Mouse (Mus musculus): Measurements from ENCODE around the gene Prrc2a. TPM values are rescaled to one million over a fixed set of nuclear protein-coding genes. Genes with fewer than 3 reads are reported as not detected.

The Prrc2a gene
- polyA plus RNA-seq, 1 experiment = 352 TPM

GRCm38 (mm10) chr17:35156461-35157200, 8.1 kb downstream of the Prrc2a start:
- no peaks in the 10 kb centered on the region for H3K27me3 ChIP-seq (ENCODE audit: control insufficient read depth, insufficient read depth, low read length)
- H3K27ac ChIP-seq (ENCODE audit: insufficient read depth, low read depth, low read length) = no peak overlapping the region
- TF ChIP-seq CTCF (IDR thresholded peaks at IDR 0.05; ENCODE audit: extremely low read depth, insufficient read length, insufficient replicate concordance, low read depth, low read length) (no peak), POLR2A (IDR thresholded peaks at IDR 0.05; ENCODE audit: low read depth, low read length) (no peak)
- peaks cover 98% of the 10 kb centered on the region for H3K36me3 ChIP-seq (ENCODE audit: control insufficient read depth, insufficient read depth, low read length)
- no peak overlapping the region for H3K4me3 ChIP-seq (ENCODE audit: low read depth, low read length)
- no peaks in the 10 kb centered on the region for H3K4me1 ChIP-seq (ENCODE audit: control insufficient read depth, insufficient read depth, insufficient read length, low read length)
- WGBS = 87% methylated on average over 33 of the region's 33 CpGs

- H3K27ac ChIP-seq (ENCODE audit: insufficient read depth, low read depth, low read length) = no peak overlapping the region
- no peak overlapping the region for H3K4me3 ChIP-seq (ENCODE audit: low read depth, low read length)
- H3K4me1 ChIP-seq (ENCODE audit: control insufficient read depth, insufficient read depth, insufficient read length, low read length) = no peaks in the 10 kb centered on the region
- H3K27me3 ChIP-seq (ENCODE audit: control insufficient read depth, insufficient read depth, low read length) = no peaks in the 10 kb centered on the region
- WGBS = 92% methylated on average over 12 of the region's 12 CpGs
- TF ChIP-seq CTCF (IDR thresholded peaks at IDR 0.05; ENCODE audit: extremely low read depth, insufficient read length, insufficient replicate concordance, low read depth, low read length) (no peak), POLR2A (IDR thresholded peaks at IDR 0.05; ENCODE audit: low read depth, low read length) (no peak)
- peaks cover 96% of the 10 kb centered on the region for H3K36me3 ChIP-seq (ENCODE audit: control insufficient read depth, insufficient read depth, low read length)
Measured at GRCm38 (mm10) chr17:35155451-35155850, 9.2 kb downstream of the Prrc2a start.

- H3K36me3 ChIP-seq (ENCODE audit: control insufficient read depth, insufficient read depth, low read length) = peaks cover 96% of the 10 kb centered on the region
- no peaks in the 10 kb centered on the region for H3K4me1 ChIP-seq (ENCODE audit: control insufficient read depth, insufficient read depth, insufficient read length, low read length)
- TF ChIP-seq POLR2A (IDR thresholded peaks at IDR 0.05; ENCODE audit: low read depth, low read length) (no peak), CTCF (IDR thresholded peaks at IDR 0.05; ENCODE audit: extremely low read depth, insufficient read length, insufficient replicate concordance, low read depth, low read length) (no peak)
- WGBS = 88% methylated on average over 7 of the region's 7 CpGs
- H3K27ac ChIP-seq (ENCODE audit: insufficient read depth, low read depth, low read length) = no peak overlapping the region
- H3K27me3 ChIP-seq (ENCODE audit: control insufficient read depth, insufficient read depth, low read length) = no peaks in the 10 kb centered on the region
- no peak overlapping the region for H3K4me3 ChIP-seq (ENCODE audit: low read depth, low read length)
Measured at GRCm38 (mm10) chr17:35154616-35155015, 10.1 kb downstream of the Prrc2a start.

- no peak overlapping the region for H3K27ac ChIP-seq (ENCODE audit: insufficient read depth, low read depth, low read length)
- 79% methylated on average over 4 of the region's 4 CpGs for WGBS
- H3K27me3 ChIP-seq (ENCODE audit: control insufficient read depth, insufficient read depth, low read length) = no peaks in the 10 kb centered on the region
- H3K4me1 ChIP-seq (ENCODE audit: control insufficient read depth, insufficient read depth, insufficient read length, low read length) = no peaks in the 10 kb centered on the region
- H3K36me3 ChIP-seq (ENCODE audit: control insufficient read depth, insufficient read depth, low read length) = peaks cover 96% of the 10 kb centered on the region
- TF ChIP-seq POLR2A (IDR thresholded peaks at IDR 0.05; ENCODE audit: low read depth, low read length) (no peak), CTCF (IDR thresholded peaks at IDR 0.05; ENCODE audit: extremely low read depth, insufficient read length, insufficient replicate concordance, low read depth, low read length) (no peak)
- no peak overlapping the region for H3K4me3 ChIP-seq (ENCODE audit: low read depth, low read length)
Measured at GRCm38 (mm10) chr17:35153931-35154330, 10.8 kb downstream of the Prrc2a start.

- H3K36me3 ChIP-seq (ENCODE audit: control insufficient read depth, insufficient read depth, low read length) = peaks cover 94% of the 10 kb centered on the region
- TF ChIP-seq POLR2A (IDR thresholded peaks at IDR 0.05; ENCODE audit: low read depth, low read length) (no peak), CTCF (IDR thresholded peaks at IDR 0.05; ENCODE audit: extremely low read depth, insufficient read length, insufficient replicate concordance, low read depth, low read length) (no peak)
- H3K4me3 ChIP-seq (ENCODE audit: low read depth, low read length) = no peak overlapping the region
- 88% methylated on average over 9 of the region's 9 CpGs for whole genome bisulfite sequencing
- no peaks in the 10 kb centered on the region for H3K27me3 ChIP-seq (ENCODE audit: control insufficient read depth, insufficient read depth, low read length)
- H3K27ac ChIP-seq (ENCODE audit: insufficient read depth, low read depth, low read length) = no peak overlapping the region
- H3K4me1 ChIP-seq (ENCODE audit: control insufficient read depth, insufficient read depth, insufficient read length, low read length) = no peaks in the 10 kb centered on the region
Measured at GRCm38 (mm10) chr17:35153077-35153476, 11.6 kb downstream of the Prrc2a start.

- Histone ChIP-seq H3K4me1 (ENCODE audit: control insufficient read depth, insufficient read depth, insufficient read length, low read length) (no peaks in the 10 kb centered on the region), H3K36me3 (ENCODE audit: control insufficient read depth, insufficient read depth, low read length) (peaks cover 91% of the 10 kb centered on the region), H3K27me3 (ENCODE audit: control insufficient read depth, insufficient read depth, low read length) (no peaks in the 10 kb centered on the region), H3K27ac (ENCODE audit: insufficient read depth, low read depth, low read length) (no peak overlapping the region), H3K4me3 (ENCODE audit: low read depth, low read length) (no peak overlapping the region)
- TF ChIP-seq CTCF (IDR thresholded peaks at IDR 0.05; ENCODE audit: extremely low read depth, insufficient read length, insufficient replicate concordance, low read depth, low read length) = no peak
- TF ChIP-seq POLR2A (IDR thresholded peaks at IDR 0.05; ENCODE audit: low read depth, low read length) = no peak
- WGBS = 76% methylated on average over 4 of the region's 4 CpGs
Measured at GRCm38 (mm10) chr17:35152121-35152520, 12.6 kb downstream of the Prrc2a start.

GRCm38 (mm10) chr17:35147922-35148639, 16.6 kb downstream of the Prrc2a start:
- H3K4me3 ChIP-seq (ENCODE audit: low read depth, low read length) = no peak overlapping the region
- H3K36me3 ChIP-seq (ENCODE audit: control insufficient read depth, insufficient read depth, low read length) = peaks cover 89% of the 10 kb centered on the region
- H3K27me3 ChIP-seq (ENCODE audit: control insufficient read depth, insufficient read depth, low read length) = no peaks in the 10 kb centered on the region
- H3K27ac ChIP-seq (ENCODE audit: insufficient read depth, low read depth, low read length) = no peak overlapping the region
- TF ChIP-seq POLR2A (IDR thresholded peaks at IDR 0.05; ENCODE audit: low read depth, low read length) (no peak), CTCF (IDR thresholded peaks at IDR 0.05; ENCODE audit: extremely low read depth, insufficient read length, insufficient replicate concordance, low read depth, low read length) (no peak)
- 62% methylated on average over 5 of the region's 5 CpGs for WGBS
- no peaks in the 10 kb centered on the region for H3K4me1 ChIP-seq (ENCODE audit: control insufficient read depth, insufficient read depth, insufficient read length, low read length)
